Mouse (Mus musculus) C2C12 (cell line): ENCODE results near the gene Tcf12. TPM values are rescaled to one million over a fixed set of nuclear protein-coding genes. Genes with fewer than 3 reads are reported as not detected.

Source experiments
- H3K27me3 ChIP-seq: one replicate; pipeline ENCODE4 v1.6.1; 2011; ENCODE audit not compliant: control insufficient read depth, insufficient read depth, insufficient read length
- H3K36me3 ChIP-seq: one replicate; pipeline ENCODE4 v1.6.1; 2011; ENCODE audit not compliant: control insufficient read depth, insufficient read depth
- H3K4me3 ChIP-seq: one replicate; pipeline ENCODE4 v1.5.1; 2011; ENCODE audit warnings: mild to moderate bottlenecking, control low read depth; ENCODE audit not compliant: poor library complexity, insufficient read depth, severe bottlenecking
- H3K79me2 ChIP-seq: one replicate; pipeline ENCODE4 v1.6.1; 2011; ENCODE audit not compliant: control insufficient read depth, insufficient read depth
- H3K79me3 ChIP-seq: one replicate; pipeline ENCODE4 v1.6.1; 2011; ENCODE audit warnings: low read depth, control low read depth
- H3ac ChIP-seq: one replicate; pipeline ENCODE3; 2011; ENCODE audit warnings: low read depth; ENCODE audit not compliant: control insufficient read depth, insufficient read length
- CEBPB ChIP-seq: IDR thresholded peaks from one replicate; pipeline ENCODE4 v1.6.1; 2011; ENCODE audit warnings: low read depth, mild to moderate bottlenecking, control low read depth, moderate library complexity
- CTCF ChIP-seq: IDR thresholded peaks from one replicate; pipeline ENCODE4 v1.5.1; 2011; ENCODE audit not compliant: control insufficient read depth, insufficient read depth, insufficient read length
- FOSL1 ChIP-seq: IDR thresholded peaks from one replicate; pipeline ENCODE4 v1.8.0; 2011; ENCODE audit warnings: mild to moderate bottlenecking, low read length; ENCODE audit not compliant: poor library complexity, insufficient read depth, severe bottlenecking
- MAX ChIP-seq: IDR thresholded peaks from one replicate; pipeline ENCODE4 v1.6.1; 2011; ENCODE audit warnings: mild to moderate bottlenecking, control low read depth
- MYOD1 ChIP-seq: IDR thresholded peaks from one replicate; pipeline ENCODE4 v1.6.1; 2011; ENCODE audit warnings: low read depth; ENCODE audit not compliant: control insufficient read depth, insufficient read length
- MYOG ChIP-seq: IDR thresholded peaks from one replicate; pipeline ENCODE4 v1.6.1; 2011; ENCODE audit not compliant: control insufficient read depth, insufficient read length; ENCODE audit errors: extremely low read depth
- USF1 ChIP-seq: IDR thresholded peaks from one replicate; pipeline ENCODE4 v1.6.1; 2011; ENCODE audit warnings: low read depth, mild to moderate bottlenecking, control low read depth, moderate library complexity
- polyA plus RNA-seq: library from polyadenylated mRNA; unstranded; fragments of >200 nt; fragmentation: generic; extraction: Trizol; gene quantifications from one replicate; pipeline ENCODE4 v1.2.1, GENCODE M21; 2012; ENCODE audit warnings: missing spikeins

Tcf12 gene
- polyA plus RNA-seq, 1 experiment, result 26.2 TPM

GRCm38 (mm10) chr9:71959259-71960025, 152.2 kb downstream of the Tcf12 start:
- H3K4me3 ChIP-seq, result no peak overlapping the region
- TF ChIP-seq FOSL1, result no peak
- TF ChIP-seq MAX, result no peak
- H3K36me3 ChIP-seq, result no peaks in the 10 kb centered on the region
- no peaks in the 10 kb centered on the region for H3K27me3 ChIP-seq
- H3K79me3 ChIP-seq, result peaks cover 18% of the 10 kb centered on the region
- peaks cover 37% of the 10 kb centered on the region for H3K79me2 ChIP-seq
- no peak overlapping the region for H3ac ChIP-seq

DNA sequence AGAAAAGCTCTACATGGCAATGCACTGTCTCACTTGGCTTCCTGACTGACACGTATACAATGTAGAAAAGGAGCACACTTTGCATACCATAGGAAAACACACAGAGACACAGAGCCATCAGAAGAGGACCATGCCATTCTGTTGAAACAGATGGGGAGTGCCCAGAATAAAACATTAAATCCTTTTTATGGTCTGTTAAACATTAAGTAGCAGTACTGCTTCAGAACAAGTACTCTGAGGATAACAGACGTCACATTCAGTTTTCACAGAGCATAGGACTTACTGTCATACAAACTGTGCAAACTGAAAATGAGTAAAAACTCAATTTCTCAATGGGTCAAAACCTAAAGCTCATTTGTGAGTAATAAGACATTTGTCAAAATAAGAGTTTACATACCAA, 158.5 kb downstream of the Tcf12 start:
- H3K79me2 ChIP-seq, result peaks cover 40% of the 10 kb centered on the region
- no peaks in the 10 kb centered on the region for H3K27me3 ChIP-seq
- no peak overlapping the region for H3ac ChIP-seq
- no peak overlapping the region for H3K4me3 ChIP-seq
- no peaks in the 10 kb centered on the region for H3K36me3 ChIP-seq
- TF ChIP-seq CTCF, result no peak
- no peak for TF ChIP-seq CEBPB
- no peak for TF ChIP-seq FOSL1
- H3K79me3 ChIP-seq, result peaks cover 9% of the 10 kb centered on the region

DNA sequence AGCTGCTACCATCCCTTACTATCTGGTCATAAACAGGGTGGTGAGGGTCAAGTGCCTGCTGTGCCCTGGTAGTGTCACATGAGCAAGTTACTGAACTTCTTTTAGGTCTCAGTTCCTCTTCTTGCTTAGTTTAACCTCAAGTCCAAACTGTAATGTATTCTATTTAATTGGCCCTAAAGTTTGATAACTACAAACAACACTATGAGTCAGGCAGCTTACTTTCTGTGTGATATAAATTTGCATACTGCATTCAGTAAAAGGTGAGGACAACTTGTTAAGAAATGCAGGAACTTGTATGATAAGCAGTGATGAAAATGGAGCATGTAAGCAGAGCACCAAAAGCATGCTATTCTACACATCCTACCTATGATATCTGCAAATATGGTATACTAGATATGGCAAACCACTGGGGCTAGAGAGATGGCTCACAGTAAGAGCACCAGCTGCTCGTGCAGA, 159.0 kb downstream of the Tcf12 start:
- Histone ChIP-seq H3K27me3 (no peaks in the 10 kb centered on the region), H3K36me3 (peaks cover 2% of the 10 kb centered on the region), H3K4me3 (no peak overlapping the region), H3K79me3 (peaks cover 8% of the 10 kb centered on the region), H3K79me2 (peaks cover 38% of the 10 kb centered on the region), H3ac (no peak overlapping the region)
- TF ChIP-seq CTCF, result no peak
- no peak for TF ChIP-seq FOSL1
- TF ChIP-seq MYOD1, result no peak
- no peak for TF ChIP-seq MYOG
- TF ChIP-seq MAX, result no peak
- TF ChIP-seq CEBPB, result no peak
- TF ChIP-seq USF1, result no peak

DNA sequence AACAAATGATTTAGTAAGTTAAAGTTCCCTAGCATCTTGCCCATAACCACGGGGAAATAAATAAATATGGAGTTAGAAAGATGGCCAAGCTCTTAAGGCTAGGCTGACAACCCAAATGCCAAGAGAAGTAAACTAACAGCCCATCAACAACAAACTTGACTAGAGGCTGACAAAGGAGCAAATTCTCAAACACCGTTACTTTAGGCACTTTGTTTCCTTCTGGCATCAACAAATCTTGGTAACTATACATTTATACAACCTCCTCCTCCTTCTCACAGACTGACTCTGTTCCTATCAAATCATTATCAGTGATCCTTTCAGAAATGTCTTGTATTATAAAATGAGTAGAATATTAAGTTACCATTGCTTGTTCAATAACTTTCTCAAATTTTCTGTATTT, 159.7 kb downstream of the Tcf12 start:
- Histone ChIP-seq H3K36me3 (peaks cover 4% of the 10 kb centered on the region), H3K79me2 (peaks cover 38% of the 10 kb centered on the region), H3K4me3 (no peak overlapping the region), H3ac (no peak overlapping the region), H3K27me3 (no peaks in the 10 kb centered on the region), H3K79me3 (peaks cover 6% of the 10 kb centered on the region)
- TF ChIP-seq MAX, result no peak
- TF ChIP-seq MYOD1, result no peak

- H3K4me3 ChIP-seq, result no peak overlapping the region
- H3K79me2 ChIP-seq, result peaks cover 38% of the 10 kb centered on the region
- H3K79me3 ChIP-seq, result peaks cover 6% of the 10 kb centered on the region
- H3K27me3 ChIP-seq, result no peaks in the 10 kb centered on the region
- H3ac ChIP-seq, result no peak overlapping the region
- no peak for TF ChIP-seq CEBPB
- TF ChIP-seq USF1, result no peak
- TF ChIP-seq CTCF, result no peak
- no peak for TF ChIP-seq MYOD1
- TF ChIP-seq MAX, result no peak
- no peak for TF ChIP-seq MYOG
- TF ChIP-seq FOSL1, result no peak
- H3K36me3 ChIP-seq, result peaks cover 4% of the 10 kb centered on the region
These were observed 160.3 kb downstream of the Tcf12 start for GRCm38 (mm10) chr9:71951341-71951740.

DNA sequence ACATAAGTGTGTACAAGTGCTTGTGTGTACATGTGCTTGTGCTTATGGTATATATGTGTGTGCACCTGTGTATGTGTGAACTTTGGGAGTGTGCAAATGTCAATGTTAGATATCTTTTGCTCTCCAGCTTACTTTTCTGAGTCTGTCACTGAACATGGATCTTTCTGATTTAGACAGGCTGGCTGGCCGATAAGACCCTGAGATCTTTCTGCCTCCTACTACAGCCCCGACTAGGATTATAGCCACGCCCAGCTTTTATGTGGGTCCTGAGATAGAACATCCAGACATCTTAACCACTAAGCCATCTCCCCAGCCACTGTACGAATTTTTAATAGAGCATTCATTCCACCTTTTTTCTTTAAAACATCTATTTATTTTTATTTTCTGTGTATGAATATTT, 166.9 kb downstream of the Tcf12 start:
- peaks cover 1% of the 10 kb centered on the region for H3K79me3 ChIP-seq

More for the DNA sequence above, 166.9 kb downstream of the Tcf12 start:
- Histone ChIP-seq H3K36me3 (peaks cover 4% of the 10 kb centered on the region), H3K27me3 (no peaks in the 10 kb centered on the region), H3K4me3 (no peak overlapping the region), H3ac (no peak overlapping the region), H3K79me2 (peaks cover 14% of the 10 kb centered on the region)
- TF ChIP-seq USF1 (no peak), CTCF (no peak), MAX (no peak), CEBPB (no peak), MYOD1 (no peak), MYOG (no peak), FOSL1 (no peak)
